10 mouse cellular contexts compared by ENCODE assay signal in genomic region chr5:142372207-142372606, GRCm38 (mm10). TPM values are rescaled to one million over a fixed set of nuclear protein-coding genes. Genes with fewer than 3 reads are reported as not detected.
DNase-seq lines count a peak whose midpoint lies in the region; ATAC-seq lines count a peak whose summit lies in the region.
"Had no signal": no experiment of that assay in that cellular context is flagged by ENCODE, and none has a peak within 500 bp of the region (broad histone marks: within the 10 kb centered on the region; RNA-seq: fewer than 3 reads in every experiment).

No protein-coding gene starts in this region.

- ATAC-seq in liver, embryonic 15.5 days (ENCODE audit: insufficient read depth), result no peak
- ATAC-seq in embryonic facial prominence, embryonic 15.5 days (ENCODE audit: insufficient number of reproducible peaks, low FRiP score, low TSS enrichment, low read depth), result no peak
- no peak for ATAC-seq in hindbrain, embryonic 13.5 days (ENCODE audit: low FRiP score)
- ATAC-seq in neural tube, embryonic 12.5 days (ENCODE audit: low FRiP score, low read depth), result no peak
- ATAC-seq in frontal cortex, adult (ENCODE audit: low TSS enrichment), result no peak

- H3K4me1 ChIP-seq in liver, embryonic 15.5 days (replicated peaks), result peaks cover 20% of the 10 kb centered on the region
- peaks cover 19% of the 10 kb centered on the region for H3K4me1 ChIP-seq in embryonic facial prominence, embryonic 15.5 days
- H3K4me1 ChIP-seq in hindbrain, embryonic 13.5 days (replicated peaks), result peaks cover 34% of the 10 kb centered on the region
- peaks cover 30% of the 10 kb centered on the region for H3K4me1 ChIP-seq in neural tube, embryonic 12.5 days

- H3K9me3 ChIP-seq in liver, embryonic 15.5 days (replicated peaks), result no peaks in the 10 kb centered on the region
- H3K9me3 ChIP-seq in embryonic facial prominence, embryonic 15.5 days (replicated peaks), result no peaks in the 10 kb centered on the region
- no peaks in the 10 kb centered on the region for H3K9me3 ChIP-seq in hindbrain, embryonic 13.5 days
- H3K9me3 ChIP-seq in neural tube, embryonic 12.5 days, result 0 out of 2 replicates have a peak, but pooled peaks cover 4% of the 10 kb centered on the region

- H3K36me3 ChIP-seq in liver, embryonic 15.5 days (replicated peaks), result no peaks in the 10 kb centered on the region
- no peaks in the 10 kb centered on the region for H3K36me3 ChIP-seq in embryonic facial prominence, embryonic 15.5 days
- no peaks in the 10 kb centered on the region for H3K36me3 ChIP-seq in hindbrain, embryonic 13.5 days
- no peaks in the 10 kb centered on the region for H3K36me3 ChIP-seq in neural tube, embryonic 12.5 days

- no peak overlapping the region for H3K4me3 ChIP-seq in liver, embryonic 15.5 days (replicated peaks)
- no peak overlapping the region for H3K4me3 ChIP-seq in embryonic facial prominence, embryonic 15.5 days (replicated peaks)
- no peak overlapping the region for H3K4me3 ChIP-seq in hindbrain, embryonic 13.5 days
- no peak overlapping the region for H3K4me3 ChIP-seq in neural tube, embryonic 12.5 days

- H3K9ac ChIP-seq in liver, embryonic 15.5 days, result no peak overlapping the region
- no peak overlapping the region for H3K9ac ChIP-seq in embryonic facial prominence, embryonic 15.5 days
- H3K9ac ChIP-seq in hindbrain, embryonic 13.5 days, result no peak overlapping the region
- no peak overlapping the region for H3K9ac ChIP-seq in neural tube, embryonic 12.5 days

- H3K4me2 ChIP-seq in liver, embryonic 15.5 days, result peak overlapping the region; percentile 49; the same call in 1 of the 2 replicates
- no peak overlapping the region for H3K4me2 ChIP-seq in embryonic facial prominence, embryonic 15.5 days (replicated peaks)
- H3K4me2 ChIP-seq in hindbrain, embryonic 13.5 days, result no peak overlapping the region
- H3K4me2 ChIP-seq in neural tube, embryonic 12.5 days (replicated peaks), result peak overlapping the region; percentile 12; the same call in 1 of the 2 replicates

- no peak overlapping the region for H3K27ac ChIP-seq in liver, embryonic 15.5 days (replicated peaks)
- H3K27ac ChIP-seq in embryonic facial prominence, embryonic 15.5 days (replicated peaks), result peak overlapping the region; percentile 71; the same call in 1 of the 2 replicates
- H3K27ac ChIP-seq in hindbrain, embryonic 13.5 days, result peak overlapping the region; percentile 86
- H3K27ac ChIP-seq in neural tube, embryonic 12.5 days, result peak overlapping the region; percentile 91
- H3K27ac ChIP-seq: macrophage had no signal

- DNase-seq in liver, result no peak
- DNase-seq in frontal cortex, postnatal 10 days (ENCODE audit: low spot score in 2 of 2), result no peak
- no peak for DNase-seq in urinary bladder, adult 2 months (ENCODE audit: low spot score)
- DNase-seq: layer of hippocampus, adult 9-11 months had no signal

- WGBS in liver, embryonic 15.5 days (ENCODE audit: insufficient replicate concordance), result 39% methylated on average over 6 of the region's 6 CpGs
- 48% methylated on average over 6 of the region's 6 CpGs for WGBS in embryonic facial prominence, embryonic 15.5 days
- 9% methylated on average over 6 of the region's 6 CpGs for WGBS in hindbrain, embryonic 13.5 days
- 10% methylated on average over 6 of the region's 6 CpGs for WGBS in neural tube, embryonic 12.5 days

- H3K27me3 ChIP-seq in liver, embryonic 15.5 days, result no peaks in the 10 kb centered on the region
- H3K27me3 ChIP-seq in embryonic facial prominence, embryonic 15.5 days, result no peaks in the 10 kb centered on the region
- H3K27me3 ChIP-seq in hindbrain, embryonic 13.5 days, result no peaks in the 10 kb centered on the region
- H3K27me3 ChIP-seq in neural tube, embryonic 12.5 days (replicated peaks), result no peaks in the 10 kb centered on the region

RNA-seq across cellular contexts. Expression of gene Foxk1, which starts 29.1 kb away (rescaled TPM):
- 2.0 and 2.1 TPM in 2 replicates for polyA plus RNA-seq in liver, embryonic 15.5 days (2015; fragmentation: Nextera tagmentation; extraction: Ambion mirVana)
- polyA plus RNA-seq in embryonic facial prominence, embryonic 15.5 days (2015; fragmentation: Nextera tagmentation; extraction: Ambion mirVana), result 6.5 and 6.6 TPM in 2 replicates
- 5.3 and 5.6 TPM in 2 replicates for polyA plus RNA-seq in hindbrain, embryonic 13.5 days (2015; fragmentation: Nextera tagmentation; extraction: Ambion mirVana)
- 6.2 and 7.2 TPM in 2 replicates for polyA plus RNA-seq in neural tube, embryonic 12.5 days (2016; fragmentation: Nextera tagmentation; extraction: Ambion mirVana)
- 13.8 and 21.3 TPM in 2 replicates for polyA plus RNA-seq in urinary bladder, adult 2 months (2012; rRNA removed)

Comparison
In these comparisons a context has a peak if more than half of its experiments do, and no peak if none do; other contexts are left out.
1. H3K4me2 ChIP-seq: peak in liver, embryonic 15.5 days (single experiment) and neural tube, embryonic 12.5 days (single experiment); none in embryonic facial prominence, embryonic 15.5 days (single experiment) and hindbrain, embryonic 13.5 days (single experiment).